Mouse (Mus musculus) embryo, embryonic 9.5 days (tissue): ENCODE measurements around the gene Cldn17.
A peak's percentile ranks its signal among the peaks of the same experiment; 100 is the strongest.

Experiments
- DNase-seq: peaks from one replicate; pipeline ENCODE4 v3.0.0-alpha.2; 2017; ENCODE audit errors: extremely low spot score

Gene Cldn17

GRCm38 (mm10) chr16:88506878-88507277, at the start of gene Cldn17:
Cldn17 (minus strand) TSS chr16:88506978.
- DNase-seq = no peak

GRCm38 (mm10) chr16:88542488-88542887, 35.7 kb upstream of the Cldn17 start:
- peak; percentile 50 for DNase-seq

GRCm38 (mm10) chr16:88539841-88540487, 33.2 kb upstream of the Cldn17 start:
- DNase-seq = no peak

GRCm38 (mm10) chr16:88511348-88511747, 4.6 kb upstream of the Cldn17 start:
- DNase-seq = no peak

- DNase-seq = no peak
These were observed 1.4 kb upstream of the Cldn17 start for GRCm38 (mm10) chr16:88508150-88508549.

GRCm38 (mm10) chr16:88506338-88506737, 440 bp downstream of the Cldn17 start:
- no peak for DNase-seq

GRCm38 (mm10) chr16:88488096-88488495, 18.7 kb downstream of the Cldn17 start:
- DNase-seq = no peak

GRCm38 (mm10) chr16:88480011-88480774, 26.6 kb downstream of the Cldn17 start:
- DNase-seq = no peak

- no peak for DNase-seq
These were observed 43.5 kb downstream of the Cldn17 start for GRCm38 (mm10) chr16:88463235-88463634.
